Mouse (Mus musculus) T-helper 17 cell (primary cell): ENCODE measurements around the gene Dazap2.

Source experiments
- in situ Hi-C, 2 experiments: fragments of 300-600 bp; cut with MboI, MseI; formaldehyde crosslinking; loops; 1 replicate in 1 of 2; 2 replicates in 1 of 2; pipeline ENCODE4 v1.15.1; 2025; ENCODE audit warnings: high pct_unique_total_duplicates in 2 of 2

The Dazap2 gene

GRCm38 (mm10) chr15:100636700-100637501 is 21.8 kb downstream of the Dazap2 start, which contains the start of gene Smagp:
Gene Smagp (minus strand): TSS chr15:100636940.
- in situ Hi-C loops: no loop called here

GRCm38 (mm10) chr15:100637661-100638060 is 22.5 kb downstream of the Dazap2 start:
- in situ Hi-C loops: no loop called here

GRCm38 (mm10) chr15:100639972-100640750 is 25.0 kb downstream of the Dazap2 start:
- in situ Hi-C loops: no loop called here

- in situ Hi-C loops: no loop called here
Measured at GRCm38 (mm10) chr15:100641226-100641810, 26.2 kb downstream of the Dazap2 start.

GRCm38 (mm10) chr15:100642451-100642850 is 27.3 kb downstream of the Dazap2 start:
- in situ Hi-C loops: no loop called here

GRCm38 (mm10) chr15:100646161-100646560 is 31.0 kb downstream of the Dazap2 start:
- in situ Hi-C loops: no loop called here

- in situ Hi-C loops: no loop called here
Measured at GRCm38 (mm10) chr15:100650111-100650510, 35.0 kb downstream of the Dazap2 start.

GRCm38 (mm10) chr15:100651610-100652009 is 36.5 kb downstream of the Dazap2 start:
- in situ Hi-C loops: no loop called here

- in situ Hi-C loops: no loop called here
Measured at GRCm38 (mm10) chr15:100654271-100654670, 39.1 kb downstream of the Dazap2 start.

- in situ Hi-C loops: no loop called here
Measured at GRCm38 (mm10) chr15:100655201-100655600, 40.1 kb downstream of the Dazap2 start.

- in situ Hi-C loops: no loop called here
Measured at GRCm38 (mm10) chr15:100660306-100660705, 45.2 kb downstream of the Dazap2 start.

- in situ Hi-C loops: no loop called here
Measured at GRCm38 (mm10) chr15:100660805-100661204, 45.7 kb downstream of the Dazap2 start.

- in situ Hi-C loops: loop anchor here in 1 of 2 experiments (5.0 kb wide), 1 partner anchor 128 kb away; no protein-coding TSS in a partner anchor
Measured at GRCm38 (mm10) chr15:100664813-100665274, 49.7 kb downstream of the Dazap2 start.

GRCm38 (mm10) chr15:100665411-100666218 is 50.5 kb downstream of the Dazap2 start:
- in situ Hi-C loops: loop anchor here in 1 of 2 experiments (5.0 kb wide), 1 partner anchor 128 kb away; no protein-coding TSS in a partner anchor

- in situ Hi-C loops: loop anchor here in 1 of 2 experiments (5.0 kb wide), 1 partner anchor 129 kb away; no protein-coding TSS in a partner anchor
Measured at GRCm38 (mm10) chr15:100666219-100666696, 51.1 kb downstream of the Dazap2 start.

GRCm38 (mm10) chr15:100666851-100667250 is 51.7 kb downstream of the Dazap2 start:
- in situ Hi-C loops: loop anchor here in 1 of 2 experiments (5.0 kb wide), 1 partner anchor 130 kb away; no protein-coding TSS in a partner anchor

- in situ Hi-C loops: loop anchor here in 1 of 2 experiments (5.0 kb wide), 1 partner anchor 130 kb away; no protein-coding TSS in a partner anchor
Measured at GRCm38 (mm10) chr15:100667420-100667819, 52.3 kb downstream of the Dazap2 start.

- in situ Hi-C loops: loop anchor here in 1 of 2 experiments (5.0 kb wide), 1 partner anchor 131 kb away; no protein-coding TSS in a partner anchor
Measured at GRCm38 (mm10) chr15:100667871-100668545, 52.9 kb downstream of the Dazap2 start.

GRCm38 (mm10) chr15:100669337-100669736 is 54.2 kb downstream of the Dazap2 start, which contains the start of gene Bin2:
Gene Bin2 (minus strand): TSS chr15:100669553.
- in situ Hi-C loops: loop anchor here in 1 of 2 experiments (5.0 kb wide), 1 partner anchor 132 kb away; no protein-coding TSS in a partner anchor

GRCm38 (mm10) chr15:100670004-100670403 is 54.9 kb downstream of the Dazap2 start:
- in situ Hi-C loops: no loop called here
